8 mouse cellular contexts compared by ENCODE assay signal in the genomic region with DNA sequence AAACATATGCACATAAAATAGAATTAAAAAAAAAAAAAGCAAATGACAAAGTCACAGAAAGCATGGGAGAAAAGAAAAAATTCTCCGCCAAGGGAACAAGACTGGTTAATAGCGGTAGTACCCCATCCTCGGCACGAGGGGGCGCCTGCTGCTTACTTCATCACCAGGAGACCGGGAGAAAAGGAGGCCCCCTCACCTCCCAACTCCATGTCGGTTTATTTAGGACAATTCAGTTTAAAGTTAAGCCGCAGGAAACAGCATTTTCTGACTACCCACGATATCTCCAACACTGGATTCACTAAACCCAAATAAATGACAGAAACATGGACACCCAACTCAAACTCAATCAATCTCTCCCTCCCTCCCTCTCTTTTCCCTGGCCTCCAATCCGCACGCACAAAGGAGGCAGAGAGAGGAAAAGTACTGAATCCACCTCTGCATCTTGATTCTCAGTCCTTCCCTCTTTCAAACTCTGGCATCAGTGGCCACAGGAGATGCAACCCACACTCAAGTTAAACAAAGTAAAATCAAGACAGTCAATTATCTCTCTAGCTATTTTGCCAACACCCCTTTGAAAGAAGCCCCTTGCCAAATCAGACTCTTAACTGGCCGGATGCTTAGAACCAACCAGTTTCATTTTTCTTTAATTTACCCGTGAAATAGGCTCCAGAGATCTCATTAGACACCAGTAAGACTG. TPM values are rescaled to one million over a fixed set of nuclear protein-coding genes. Genes with fewer than 3 reads are reported as not detected.
DNase-seq lines count a peak whose midpoint lies in the region; ATAC-seq and TF ChIP-seq lines count a peak whose summit lies in the region.

No protein-coding gene starts in this region.

- H3K9ac ChIP-seq in heart, embryonic 14.5 days (ENCODE audit: low read length), result peak overlapping the region; percentile 94
- peak overlapping the region; percentile 89 for H3K9ac ChIP-seq in liver, embryonic 14.5 days (replicated peaks)
- peak overlapping the region; percentile 72 for H3K9ac ChIP-seq in neural tube, embryonic 11.5 days (ENCODE audit: low read length)
- H3K9ac ChIP-seq in stomach, postnatal 0 days (ENCODE audit: low read length), result peak overlapping the region; percentile 92

- 5% methylated on average over 13 of the region's 13 CpGs for WGBS in heart, embryonic 14.5 days
- 3% methylated on average over 13 of the region's 13 CpGs for WGBS in liver, embryonic 14.5 days (ENCODE audit: insufficient replicate concordance)
- 7% methylated on average over 13 of the region's 13 CpGs for WGBS in neural tube, embryonic 11.5 days
- 4% methylated on average over 11 of the region's 13 CpGs for WGBS in stomach, postnatal 0 days

- H3K36me3 ChIP-seq in heart, embryonic 14.5 days (ENCODE audit: control insufficient read depth, insufficient read depth, low read length), result peaks cover 23% of the 10 kb centered on the region
- no peaks in the 10 kb centered on the region for H3K36me3 ChIP-seq in liver, embryonic 14.5 days (replicated peaks; ENCODE audit: control insufficient read depth, insufficient read depth, low read depth)
- no peaks in the 10 kb centered on the region for H3K36me3 ChIP-seq in neural tube, embryonic 11.5 days (ENCODE audit: control insufficient read depth, insufficient read depth, low read length)
- H3K36me3 ChIP-seq in stomach, postnatal 0 days (ENCODE audit: control insufficient read depth, insufficient read depth, low read length), result 0 out of 2 replicates have a peak, but pooled peaks cover 5% of the 10 kb centered on the region

- peak overlapping the region; percentile 91 for H3K4me2 ChIP-seq in heart, embryonic 14.5 days (ENCODE audit: low read length)
- peak overlapping the region; percentile 95 for H3K4me2 ChIP-seq in liver, embryonic 14.5 days (ENCODE audit: low read depth)
- H3K4me2 ChIP-seq in neural tube, embryonic 11.5 days (ENCODE audit: low read depth), result peak overlapping the region; percentile 62
- peak overlapping the region; percentile 54 for H3K4me2 ChIP-seq in stomach, postnatal 0 days (replicated peaks; ENCODE audit: low read depth)

- peak overlapping the region; percentile 97 to 99 for H3K27ac ChIP-seq in heart, embryonic 14.5 days (replicated peaks in 1 of 2; ENCODE audit: control insufficient read depth in 1 of 2, insufficient read depth in 1 of 2, low read depth in 2 of 2, low read length in 2 of 2)
- H3K27ac ChIP-seq in liver, embryonic 14.5 days, result peak overlapping the region; percentile 95
- H3K27ac ChIP-seq in neural tube, embryonic 11.5 days (ENCODE audit: low read depth, low read length), result peak overlapping the region; percentile 94; the same call in 1 of the 2 replicates
- peak overlapping the region; percentile 99 for H3K27ac ChIP-seq in stomach, postnatal 0 days (replicated peaks)

- peak; percentile 95 for TF ChIP-seq CTCF in liver, embryonic 14.5 days (IDR thresholded peaks at IDR 0.05; ENCODE audit: low read depth)
- peak; percentile 93 for TF ChIP-seq CTCF in stomach, postnatal 0 days (IDR thresholded peaks at IDR 0.05; ENCODE audit: low read depth)

- DNase-seq in A20 (ENCODE audit: low read depth, low spot score), result peak; percentile 84
- DNase-seq in brain, adult 2 months (ENCODE audit: low read depth, low spot score), result peak; percentile 92
- peak; percentile 89 to 90 for DNase-seq in kidney, postnatal 25 days
- DNase-seq in liver, embryonic 14.5 days (ENCODE audit: low read depth in 3 of 3, low spot score in 3 of 3), result peak in 2 of 3 experiments; percentile 67 to 73
- peak; percentile 82 for DNase-seq in neural tube, embryonic 11.5 days (ENCODE audit: low spot score)
- peak; percentile 85 for DNase-seq in stomach, postnatal 0 days (ENCODE audit: low spot score)

- ATAC-seq in erythroid progenitor cell, adult 5-6 weeks (replicated peaks; ENCODE audit: low FRiP score, poor library complexity, severe bottlenecking), result peak; percentile 63
- ATAC-seq in heart, embryonic 14.5 days (ENCODE audit: insufficient number of reproducible peaks, insufficient read depth, low FRiP score, low read depth), result no peak
- ATAC-seq in liver, embryonic 14.5 days (ENCODE audit: insufficient read depth), result no peak
- ATAC-seq in neural tube, embryonic 11.5 days (ENCODE audit: insufficient read depth, low FRiP score, low TSS enrichment), result no peak
- ATAC-seq in stomach, postnatal 0 days (ENCODE audit: low FRiP score, low TSS enrichment), result no peak

- no peaks in the 10 kb centered on the region for H3K9me3 ChIP-seq in heart, embryonic 14.5 days (ENCODE audit: control insufficient read depth, low read length)
- no peaks in the 10 kb centered on the region for H3K9me3 ChIP-seq in liver, embryonic 14.5 days (ENCODE audit: control insufficient read depth, low read length)
- no peaks in the 10 kb centered on the region for H3K9me3 ChIP-seq in neural tube, embryonic 11.5 days (ENCODE audit: control insufficient read depth, low read length)
- H3K9me3 ChIP-seq in stomach, postnatal 0 days (ENCODE audit: control insufficient read depth, low read length), result no peaks in the 10 kb centered on the region

- H3K4me3 ChIP-seq in heart, embryonic 14.5 days (ENCODE audit: control insufficient read depth in 1 of 2, insufficient read depth in 1 of 2, low read depth in 1 of 2, low read length in 2 of 2), result peak overlapping the region; percentile 70 to 89
- H3K4me3 ChIP-seq in liver, embryonic 14.5 days (ENCODE audit: insufficient read depth in 1 of 2, low read depth in 2 of 2, low read length in 2 of 2), result peak overlapping the region; percentile 72 to 81
- peak overlapping the region; percentile 65 for H3K4me3 ChIP-seq in neural tube, embryonic 11.5 days (ENCODE audit: low read depth, low read length)
- H3K4me3 ChIP-seq in stomach, postnatal 0 days (ENCODE audit: low read depth, low read length), result peak overlapping the region; percentile 73

- H3K27me3 ChIP-seq in heart, embryonic 14.5 days (ENCODE audit: control insufficient read depth, insufficient read depth, low read length), result no peaks in the 10 kb centered on the region
- no peaks in the 10 kb centered on the region for H3K27me3 ChIP-seq in liver, embryonic 14.5 days (ENCODE audit: control insufficient read depth, insufficient read depth, low read length)
- no peaks in the 10 kb centered on the region for H3K27me3 ChIP-seq in neural tube, embryonic 11.5 days (ENCODE audit: control insufficient read depth, insufficient read depth, low read length)
- no peaks in the 10 kb centered on the region for H3K27me3 ChIP-seq in stomach, postnatal 0 days (ENCODE audit: control insufficient read depth, insufficient read depth, low read length)

- TF ChIP-seq EP300 in liver, embryonic 14.5 days (IDR thresholded peaks at IDR 0.05; ENCODE audit: low read depth), result no peak
- TF ChIP-seq EP300 in stomach, postnatal 0 days (optimal IDR thresholded peaks at IDR 0.05), result no peak

- peaks cover 25 to 46% of the 10 kb centered on the region in 2 experiments for H3K4me1 ChIP-seq in heart, embryonic 14.5 days (ENCODE audit: control insufficient read depth in 2 of 2, insufficient read depth in 2 of 2, low read length in 2 of 2)
- peaks cover 32 to 49% of the 10 kb centered on the region in 2 experiments for H3K4me1 ChIP-seq in liver, embryonic 14.5 days (replicated peaks; ENCODE audit: control insufficient read depth in 2 of 2, insufficient read depth in 2 of 2, low read length in 1 of 2)
- H3K4me1 ChIP-seq in neural tube, embryonic 11.5 days (ENCODE audit: control insufficient read depth, insufficient read depth, low read length), result peaks cover 13% of the 10 kb centered on the region
- H3K4me1 ChIP-seq in stomach, postnatal 0 days (replicated peaks; ENCODE audit: control insufficient read depth, insufficient read depth), result peaks cover 11% of the 10 kb centered on the region; the same call in 1 of the 2 replicates

RNA-seq across cellular contexts. Expression of a gene that starts 1.1 kb away (rescaled TPM):
- 1.3 and 4.0 TPM in 2 replicates for total RNA-seq in erythroid progenitor cell, adult 5-6 weeks (2015; ENCODE audit: low replicate concordance)
- 2.7 and 3.2 TPM in 2 replicates for total RNA-seq in erythroid progenitor cell, adult 5-6 weeks (2017; ENCODE audit: low replicate concordance)
- 11.6 and 12.1 TPM in 2 replicates for polyA plus RNA-seq in heart, embryonic 14.5 days (2014; fragmentation: Nextera tagmentation; extraction: Ambion mirVana)
- polyA plus RNA-seq in liver, embryonic 14.5 days (2012; rRNA removed), result 3.2 and 3.3 TPM in 2 replicates
- polyA plus RNA-seq in liver, embryonic 14.5 days (2014; fragmentation: Nextera tagmentation; extraction: Ambion mirVana), result 3.1 and 4.0 TPM in 2 replicates
- 9.2 and 11.9 TPM in 2 replicates for polyA plus RNA-seq in neural tube, embryonic 11.5 days (2014; fragmentation: Nextera tagmentation; extraction: Ambion mirVana)
- polyA plus RNA-seq in stomach, postnatal 0 days (2015; fragmentation: Nextera tagmentation; extraction: Ambion mirVana), result 11.5 and 13.0 TPM in 2 replicates

RNA-seq across cellular contexts. Expression of a gene that starts 21.4 kb away (rescaled TPM):
- total RNA-seq in erythroid progenitor cell, adult 5-6 weeks (2015; ENCODE audit: low replicate concordance), result 8.3 and 19.3 TPM in 2 replicates
- 3.9 and 11.2 TPM in 2 replicates for total RNA-seq in erythroid progenitor cell, adult 5-6 weeks (2017; ENCODE audit: low replicate concordance)
- 3.4 and 4.7 TPM in 2 replicates for polyA plus RNA-seq in heart, embryonic 14.5 days (2014; fragmentation: Nextera tagmentation; extraction: Ambion mirVana)
- 3.8 and 3.9 TPM in 2 replicates for polyA plus RNA-seq in liver, embryonic 14.5 days (2012; rRNA removed)
- polyA plus RNA-seq in liver, embryonic 14.5 days (2014; fragmentation: Nextera tagmentation; extraction: Ambion mirVana), result 0.58 and 0.90 TPM in 2 replicates
- 3.5 and 5.5 TPM in 2 replicates for polyA plus RNA-seq in neural tube, embryonic 11.5 days (2014; fragmentation: Nextera tagmentation; extraction: Ambion mirVana)
- polyA plus RNA-seq in stomach, postnatal 0 days (2015; fragmentation: Nextera tagmentation; extraction: Ambion mirVana), result 1.6 and 3.6 TPM in 2 replicates
